Mouse (Mus musculus): ENCODE results near the gene Prss16.

DNA sequence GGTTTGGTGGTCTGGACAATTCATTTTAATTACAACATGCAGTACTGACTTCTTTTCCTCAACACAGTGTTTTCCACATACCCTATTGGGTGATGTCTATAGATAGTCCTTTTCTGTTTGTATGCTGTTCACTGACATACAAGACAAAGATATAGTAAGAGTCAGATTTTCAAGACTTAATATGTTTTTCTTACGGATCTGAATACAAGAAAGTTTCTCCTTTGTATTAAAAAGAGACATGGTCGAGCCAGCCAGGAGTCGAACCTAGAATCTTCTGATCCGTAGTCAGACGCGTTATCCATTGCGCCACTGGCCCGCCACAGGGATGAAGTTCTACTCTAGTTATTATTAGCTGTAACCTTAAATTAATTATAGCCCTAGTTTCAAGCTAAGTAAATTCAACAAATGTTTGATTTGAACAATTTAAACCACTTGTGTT is 11.4 kb upstream of the Prss16 start:
- TF ChIP-seq POLR2A (IDR thresholded peaks at IDR 0.05; ENCODE audit: borderline replicate concordance, control insufficient read depth, low read depth, low read length) (no peak), CTCF (IDR thresholded peaks at IDR 0.05; ENCODE audit: control insufficient read depth, insufficient read depth, low read length) (no peak)

Measured in bone marrow, adult 2 months (tissue).